Mouse (Mus musculus) brown adipose tissue, adult 24 weeks (tissue): ENCODE measurements around the gene Psmc6. TPM values are rescaled to one million over a fixed set of nuclear protein-coding genes. Genes with fewer than 3 reads are reported as not detected.

Experiments
- H3K27ac ChIP-seq: fragments of 200-500 bp; replicated peaks from 2 replicates; pipeline ENCODE4 v1.5.1; 2012; ENCODE audit warnings: low read depth, mild to moderate bottlenecking, low read length
- H3K4me1 ChIP-seq: fragments of 200-500 bp; 2 replicates; pipeline ENCODE4 v1.6.1; 2012; ENCODE audit warnings: low read length, mixed read lengths; ENCODE audit not compliant: control insufficient read depth, insufficient read depth, insufficient read length
- H3K4me3 ChIP-seq: fragments of 200-500 bp; 2 replicates; pipeline ENCODE4 v1.5.1; 2012; ENCODE audit warnings: low read depth, mild to moderate bottlenecking, low read length, moderate library complexity; ENCODE audit not compliant: insufficient read depth
- polyA plus RNA-seq: library from polyadenylated mRNA; stranded (reverse); fragments of >200 nt; gene quantifications from 2 replicates; pipeline ENCODE4 v1.2.4, GENCODE M21; 2012; ENCODE audit not compliant: missing spikeins, insufficient read depth, insufficient read length

Psmc6 gene
- polyA plus RNA-seq, 1 experiment, result 395 TPM

DNA sequence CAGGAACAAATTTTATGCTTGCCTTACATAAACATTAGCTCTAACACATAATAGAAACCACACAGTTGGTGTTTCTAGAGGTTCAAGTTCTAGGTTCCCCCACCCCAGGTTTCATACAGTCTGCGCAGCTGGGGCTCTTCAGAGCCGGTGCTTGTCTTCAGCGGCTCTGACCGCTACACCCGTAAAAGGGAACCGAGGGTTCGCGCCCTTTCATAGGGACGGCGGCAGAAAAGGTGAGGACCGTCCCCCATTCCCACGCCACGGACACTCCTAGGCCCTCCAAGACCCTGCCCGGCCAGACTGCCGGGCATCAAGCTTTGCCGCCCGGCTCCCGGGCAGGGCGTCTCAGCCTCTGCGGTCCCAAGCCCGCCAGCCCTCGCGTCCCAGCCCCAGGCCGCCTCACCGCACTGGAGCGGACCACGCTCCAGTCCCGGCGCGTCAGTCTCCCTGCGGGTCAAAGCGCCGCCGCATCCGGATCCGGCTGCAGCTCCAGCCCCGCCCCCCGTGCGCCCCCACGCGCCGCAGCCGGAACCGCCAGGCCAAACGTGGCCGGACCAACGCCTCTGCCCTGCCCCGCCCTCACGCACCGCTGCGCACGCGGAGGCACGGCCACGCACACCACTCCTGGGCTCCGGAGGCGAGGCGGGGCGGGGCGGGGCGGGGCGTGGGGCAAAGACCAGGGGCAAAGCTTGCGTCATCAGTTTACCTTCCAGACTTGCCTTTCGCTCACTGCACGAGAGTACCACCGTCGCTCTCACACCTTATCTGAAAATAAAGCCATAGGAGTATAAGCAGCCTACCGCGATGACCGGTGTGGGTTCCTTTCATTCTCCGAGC lies 59.0 kb downstream of the Psmc6 start:
- Histone ChIP-seq H3K4me3 (peak overlapping the region; percentile 86), H3K27ac (peak overlapping the region; percentile 54), H3K4me1 (peaks cover 2% of the 10 kb centered on the region; the same call in 1 of the 2 replicates)

DNA sequence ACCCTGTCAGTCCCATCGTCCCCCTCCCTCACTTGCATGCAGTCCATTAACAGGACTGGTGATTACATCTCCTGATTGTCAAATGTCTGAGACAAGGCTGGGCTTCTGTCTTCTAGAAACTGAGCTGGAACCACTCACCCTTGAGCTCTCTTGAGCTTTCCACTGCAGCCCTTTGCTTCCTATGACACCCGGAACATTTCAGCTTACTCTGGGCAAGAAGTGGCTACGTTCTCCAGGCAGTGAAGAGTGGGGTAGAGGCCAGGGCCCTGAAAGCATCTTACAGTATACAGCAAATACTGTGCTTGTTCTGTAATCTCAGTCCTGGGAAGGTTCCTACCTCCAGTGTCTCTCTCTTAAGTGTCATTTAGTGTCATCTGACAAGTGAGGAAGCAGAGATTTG lies 59.6 kb downstream of the Psmc6 start:
- Histone ChIP-seq H3K27ac (peak overlapping the region; percentile 54), H3K4me1 (peaks cover 2% of the 10 kb centered on the region; the same call in 1 of the 2 replicates), H3K4me3 (peak overlapping the region; percentile 86)

Other genes starting within 250 kb of the Psmc6 start
- gene Gpr137c, start 110.1 kb upstream of the Psmc6 start, polyA plus RNA-seq, result 0.71 TPM in 1 of 2 replicates, not detected in the other
- gene Txndc16, start 109.5 kb upstream of the Psmc6 start, polyA plus RNA-seq, result 5.5 and 7.3 TPM in 2 replicates
- 11.7 and 16.8 TPM in 2 replicates for gene Ero1l, start 11.0 kb upstream of the Psmc6 start, polyA plus RNA-seq
- 16.1 and 16.9 TPM in 2 replicates for gene Styx, start 21.3 kb downstream of the Psmc6 start, polyA plus RNA-seq
- 31.2 and 39.1 TPM in 2 replicates for gene Gnpnat1, start 75.1 kb downstream of the Psmc6 start, polyA plus RNA-seq
- 69.7 and 110 TPM in 2 replicates for gene Fermt2, start 200.3 kb downstream of the Psmc6 start, polyA plus RNA-seq